Mouse (Mus musculus): Measurements from ENCODE around the gene Oxct2a. TPM values are rescaled to one million over a fixed set of nuclear protein-coding genes. Genes with fewer than 3 reads are reported as not detected.
"Not testable (repeated sequence)": the region's sequence is repeated elsewhere in the genome, so short reads cannot be mapped to it uniquely, and the experiment has no call there.

The Oxct2a gene
- total RNA-seq, 2 experiments from 2014 or later: 0.33 TPM; not detected in 1

DNA sequence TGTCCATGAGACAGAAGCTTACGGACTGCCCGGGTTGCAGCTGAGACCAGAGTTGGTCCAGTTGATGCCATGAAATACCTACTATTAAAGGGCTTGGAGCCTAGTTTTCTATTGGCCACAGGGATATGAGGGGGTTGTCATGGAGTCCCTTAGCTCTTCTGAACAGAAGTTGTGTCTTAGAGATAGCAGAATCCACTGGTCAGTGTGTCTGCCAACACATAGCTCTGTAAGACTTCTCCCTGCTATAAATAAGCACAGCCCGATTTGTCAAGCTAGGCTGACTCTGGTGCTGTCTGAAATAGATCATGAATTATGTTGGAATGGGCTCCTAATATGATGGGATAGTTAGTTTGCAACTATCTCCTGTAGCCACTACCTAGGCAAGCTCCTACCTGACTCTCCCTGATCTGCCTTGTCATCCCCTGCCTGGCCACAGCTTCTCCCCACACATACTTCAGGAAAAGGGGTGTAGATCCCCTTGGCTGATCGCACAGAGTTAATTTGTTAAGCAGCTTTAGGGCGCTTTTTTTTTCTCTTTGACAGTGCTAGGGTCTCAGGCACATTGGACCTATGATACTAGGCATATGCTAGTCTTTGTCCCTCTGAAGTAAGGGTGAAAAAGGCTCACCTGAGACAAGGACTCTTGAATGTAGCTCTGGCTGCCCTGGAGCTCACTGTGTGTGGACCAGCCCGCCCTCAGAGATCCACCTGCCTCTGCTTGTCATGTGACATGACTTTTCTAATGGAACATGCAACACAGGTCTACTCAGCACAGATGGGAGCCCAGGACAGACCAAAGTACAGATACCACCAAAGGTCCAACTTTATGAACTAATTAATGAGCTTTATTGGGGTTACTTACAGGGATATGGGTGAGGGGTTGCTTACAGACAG, 38.5 kb downstream of the Oxct2a start:
- no peak for TF ChIP-seq CTCF (IDR thresholded peaks at IDR 0.05)
- Histone ChIP-seq H3K27ac (peak overlapping the region; percentile 95), H3K4me3 (peak overlapping the region; percentile 79)
- DNase-seq: peak; percentile 36
- intact Hi-C loops (cut with DNase I): no loop called here

DNA sequence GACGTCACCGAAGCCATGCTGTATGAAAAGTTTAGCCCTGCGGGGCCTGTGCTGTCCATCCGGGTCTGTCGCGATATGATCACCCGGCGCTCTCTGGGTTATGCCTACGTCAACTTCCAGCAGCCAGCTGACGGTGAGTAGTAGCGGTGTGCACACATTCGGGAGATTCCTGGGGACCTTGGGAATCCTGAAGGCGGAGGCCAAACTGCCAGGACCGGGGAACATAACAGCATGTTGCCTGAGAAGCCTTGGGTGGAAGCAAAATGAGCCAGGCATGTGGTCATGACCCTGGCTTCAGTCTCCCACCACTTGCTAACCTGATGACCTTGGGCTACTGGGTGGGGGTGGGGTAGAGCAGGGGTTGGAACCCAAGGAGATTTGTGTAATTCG, 39.8 kb downstream of the Oxct2a start:
- intact Hi-C loops (cut with DNase I): not testable (repeated sequence)
- H3K4me3 ChIP-seq: peak overlapping the region; percentile 79
- peak; percentile 71 for DNase-seq
- H3K27ac ChIP-seq: peak overlapping the region; percentile 95

DNA sequence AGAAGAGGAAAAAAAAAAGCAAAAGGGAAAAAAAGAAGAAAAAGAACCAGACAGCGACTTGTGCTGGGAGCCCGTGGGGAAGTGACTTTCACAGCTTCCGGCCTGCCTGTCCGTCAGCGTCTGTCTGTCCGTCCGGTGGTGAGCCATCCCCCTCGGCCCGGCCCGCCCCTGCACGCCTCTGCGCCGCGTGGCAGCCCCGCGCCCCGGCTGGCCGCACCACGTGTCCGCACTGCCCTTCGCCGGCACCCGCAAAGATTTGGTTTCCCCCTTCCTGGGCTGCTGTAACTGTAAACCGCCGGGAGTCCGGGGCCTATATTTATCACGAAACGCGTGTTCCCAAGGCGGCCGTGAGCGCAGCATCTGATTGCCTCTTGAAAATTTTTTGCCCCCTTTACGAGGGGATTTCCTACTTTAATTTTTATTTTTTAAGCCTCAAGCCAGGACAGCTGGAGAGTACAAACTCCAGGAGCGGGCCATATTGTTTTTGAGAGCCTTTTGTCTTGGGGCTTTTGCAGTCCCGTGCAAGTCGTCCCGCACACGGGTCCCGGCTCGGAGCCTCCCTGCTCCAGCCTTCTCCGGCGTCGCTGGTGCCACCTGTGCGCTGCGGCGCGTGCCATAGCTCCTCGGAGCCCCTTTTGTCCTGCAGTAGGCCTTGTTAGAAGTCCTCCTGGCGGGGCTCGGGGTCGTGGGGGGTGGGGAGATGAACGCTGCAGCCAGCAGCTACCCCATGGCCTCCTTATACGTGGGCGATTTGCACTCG, 40.3 kb downstream of the Oxct2a start:
- Histone ChIP-seq H3K27ac (peak overlapping the region; percentile 95), H3K4me3 (peak overlapping the region; percentile 79)
- DNase-seq: peak; percentile 87
- intact Hi-C loops (cut with DNase I): not testable (repeated sequence)

DNA sequence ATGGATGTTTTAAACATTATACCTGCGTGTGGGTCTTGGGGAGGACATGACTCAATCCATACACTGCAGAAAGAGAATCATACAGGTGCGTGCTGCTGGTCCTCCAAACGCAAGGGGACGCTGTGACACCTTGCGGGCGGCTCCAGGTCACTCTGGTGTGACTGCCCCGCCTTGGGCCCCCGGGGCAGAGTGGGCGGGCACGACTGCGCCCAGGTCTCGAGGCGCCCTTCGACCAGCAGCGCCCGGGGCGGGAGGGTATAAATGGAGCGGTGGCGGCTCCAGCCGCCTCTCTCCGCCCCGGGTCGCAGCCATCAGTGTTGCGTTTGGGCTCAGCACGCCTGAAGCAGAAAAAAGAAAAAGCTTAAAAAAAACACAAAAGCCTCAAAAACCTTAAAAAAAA, 40.9 kb downstream of the Oxct2a start:
- TF ChIP-seq CTCF (IDR thresholded peaks at IDR 0.05): no peak; the same call in 1 of the 2 replicates
- Histone ChIP-seq H3K4me3 (peak overlapping the region; percentile 79), H3K27ac (peak overlapping the region; percentile 95)
- peak; percentile 96 for DNase-seq
- intact Hi-C loops (cut with DNase I): no loop called here

DNA sequence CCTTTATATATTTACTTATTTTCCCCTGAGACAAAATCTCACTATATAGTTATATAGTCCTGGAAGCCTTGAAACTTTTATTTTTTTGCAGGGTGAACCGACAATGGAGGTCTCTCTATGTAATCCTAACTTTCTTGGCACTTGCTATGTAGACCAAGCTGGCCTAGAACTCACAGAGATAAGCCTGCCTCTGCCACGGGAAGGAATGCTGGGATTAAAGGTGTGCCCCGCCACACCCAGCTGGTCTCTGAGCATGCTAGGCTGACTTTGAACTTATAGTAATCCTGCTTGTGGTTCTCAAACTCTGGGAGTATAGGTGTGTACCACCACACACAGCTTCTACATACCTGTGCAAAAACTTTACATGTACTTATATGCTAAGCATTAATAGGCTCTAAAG, 43.3 kb downstream of the Oxct2a start:
- intact Hi-C loops (cut with DNase I): no loop called here
- no peak for TF ChIP-seq CTCF (IDR thresholded peaks at IDR 0.05)
- no peak for DNase-seq
- Histone ChIP-seq H3K4me3 (no peak overlapping the region), H3K27ac (no peak overlapping the region)

Other genes with a start within 250 kb of the Oxct2a start
- gene Bmp8b, start 218.5 kb downstream of the Oxct2a start, total RNA-seq (2021): not detected
- gene Oxct2b, start 207.4 kb downstream of the Oxct2a start, total RNA-seq (2021): not detected
- gene Ppie, start 183.7 kb downstream of the Oxct2a start, total RNA-seq (2021): 10 to 100 TPM; 21.3 to 21.4 TPM
- under 1 TPM in 1 of 2 experiments, not detected in 1; 0.08 TPM for gene Hpcal4, start 140.4 kb downstream of the Oxct2a start, total RNA-seq (2021)
- 10 to 100 TPM; 38.8 to 53.4 TPM for gene Nt5c1a, start 122.1 kb downstream of the Oxct2a start, total RNA-seq (2021)
- 1 to 10 TPM; 5.1 to 6.4 TPM for gene Heyl, start 90.1 kb downstream of the Oxct2a start, total RNA-seq (2021)
- gene Pabpc4, start 61.3 kb downstream of the Oxct2a start, total RNA-seq (2021): 100 to 1,000 TPM; 325 to 341 TPM
- gene Bmp8a, start 19.6 kb upstream of the Oxct2a start, total RNA-seq (2021): 1 to 10 TPM in 1 of 2 experiments, under 1 TPM in 1; 0.98 to 2.6 TPM